Mouse (Mus musculus): Measurements from ENCODE around the gene Abcb7.

DNA sequence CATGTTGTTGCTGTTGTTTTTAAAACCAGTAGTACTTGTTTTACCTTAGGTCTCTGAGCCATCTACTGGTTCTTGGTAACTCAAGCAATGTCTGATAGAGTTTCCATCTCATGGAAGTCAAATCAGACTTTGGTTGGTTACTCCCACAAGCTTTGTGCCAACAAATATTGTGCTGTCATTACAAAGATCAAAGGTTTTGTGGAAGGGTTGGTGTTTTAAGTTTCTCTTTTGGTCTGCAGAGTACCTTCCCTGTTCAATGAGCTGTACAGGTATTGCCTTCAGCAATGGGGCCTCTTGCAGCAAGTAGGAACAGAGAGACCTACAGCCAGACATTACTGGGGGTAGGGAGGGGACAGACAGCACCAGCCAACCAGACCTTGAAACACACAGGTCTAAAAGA lies 5.5 kb downstream of the Abcb7 start:
- TF ChIP-seq POLR2A (IDR thresholded peaks at IDR 0.05; ENCODE audit: borderline replicate concordance, extremely low read depth, insufficient read depth, insufficient read length, poor library complexity, severe bottlenecking) (no peak), CTCF (IDR thresholded peaks at IDR 0.05; ENCODE audit: borderline replicate concordance, extremely low read depth, insufficient read depth, insufficient read length) (no peak)
